Mouse (Mus musculus): ENCODE data around the gene Rad51b.

Gene Rad51b

GRCm38 (mm10) chr12:79751781-79752180, 454.7 kb downstream of the Rad51b start:
- peaks cover 28% of the 10 kb centered on the region for H3K4me1 ChIP-seq (replicated peaks; ENCODE audit: low read depth, low read length)
- H3K36me3 ChIP-seq (ENCODE audit: insufficient read depth, low read length), result no peaks in the 10 kb centered on the region
- H3K27me3 ChIP-seq (ENCODE audit: insufficient read depth, low read length), result no peaks in the 10 kb centered on the region
- no peaks in the 10 kb centered on the region for H3K9me3 ChIP-seq (ENCODE audit: low read length)
- no peak overlapping the region for H3K4me3 ChIP-seq (replicated peaks; ENCODE audit: low read length)
- TF ChIP-seq CTCF (conservative IDR thresholded peaks at IDR 0.05; ENCODE audit: low read length), result no peak
- TF ChIP-seq NANOG (IDR thresholded peaks at IDR 0.05; ENCODE audit: borderline replicate concordance, low read length), result no peak
- no peak for TF ChIP-seq POU5F1 (IDR thresholded peaks at IDR 0.05; ENCODE audit: borderline replicate concordance, low read length)

- no peak for TF ChIP-seq CTCF (conservative IDR thresholded peaks at IDR 0.05; ENCODE audit: low read length)
- TF ChIP-seq NANOG (IDR thresholded peaks at IDR 0.05; ENCODE audit: borderline replicate concordance, low read length), result no peak
- no peak for TF ChIP-seq POU5F1 (IDR thresholded peaks at IDR 0.05; ENCODE audit: borderline replicate concordance, low read length)
- Histone ChIP-seq H3K9me3 (ENCODE audit: low read length) (no peaks in the 10 kb centered on the region), H3K27me3 (ENCODE audit: insufficient read depth, low read length) (no peaks in the 10 kb centered on the region), H3K4me1 (replicated peaks; ENCODE audit: low read depth, low read length) (peaks cover 28% of the 10 kb centered on the region), H3K36me3 (ENCODE audit: insufficient read depth, low read length) (no peaks in the 10 kb centered on the region), H3K4me3 (replicated peaks; ENCODE audit: low read length) (no peak overlapping the region)
Observed at GRCm38 (mm10) chr12:79752189-79752588, 455.1 kb downstream of the Rad51b start.

- Histone ChIP-seq H3K4me1 (replicated peaks; ENCODE audit: low read depth, low read length) (peaks cover 20% of the 10 kb centered on the region), H3K4me3 (replicated peaks; ENCODE audit: low read length) (no peak overlapping the region), H3K36me3 (ENCODE audit: insufficient read depth, low read length) (no peaks in the 10 kb centered on the region), H3K9me3 (ENCODE audit: low read length) (no peaks in the 10 kb centered on the region), H3K27me3 (ENCODE audit: insufficient read depth, low read length) (no peaks in the 10 kb centered on the region)
- TF ChIP-seq POU5F1 (IDR thresholded peaks at IDR 0.05; ENCODE audit: borderline replicate concordance, low read length) (no peak), NANOG (IDR thresholded peaks at IDR 0.05; ENCODE audit: borderline replicate concordance, low read length) (no peak), CTCF (conservative IDR thresholded peaks at IDR 0.05; ENCODE audit: low read length) (no peak)
Observed at GRCm38 (mm10) chr12:79755617-79756016, 458.5 kb downstream of the Rad51b start.

GRCm38 (mm10) chr12:79756352-79756751, 459.3 kb downstream of the Rad51b start:
- H3K36me3 ChIP-seq (ENCODE audit: insufficient read depth, low read length), result no peaks in the 10 kb centered on the region
- H3K9me3 ChIP-seq (ENCODE audit: low read length), result no peaks in the 10 kb centered on the region
- no peaks in the 10 kb centered on the region for H3K27me3 ChIP-seq (ENCODE audit: insufficient read depth, low read length)
- no peak overlapping the region for H3K4me3 ChIP-seq (replicated peaks; ENCODE audit: low read length)
- TF ChIP-seq POU5F1 (IDR thresholded peaks at IDR 0.05; ENCODE audit: borderline replicate concordance, low read length) (no peak), NANOG (IDR thresholded peaks at IDR 0.05; ENCODE audit: borderline replicate concordance, low read length) (no peak), CTCF (conservative IDR thresholded peaks at IDR 0.05; ENCODE audit: low read length) (no peak)
- peaks cover 20% of the 10 kb centered on the region for H3K4me1 ChIP-seq (replicated peaks; ENCODE audit: low read depth, low read length)

GRCm38 (mm10) chr12:79757775-79758174, 460.7 kb downstream of the Rad51b start:
- TF ChIP-seq CTCF (conservative IDR thresholded peaks at IDR 0.05; ENCODE audit: low read length) (no peak), POU5F1 (IDR thresholded peaks at IDR 0.05; ENCODE audit: borderline replicate concordance, low read length) (no peak), NANOG (IDR thresholded peaks at IDR 0.05; ENCODE audit: borderline replicate concordance, low read length) (no peak)
- Histone ChIP-seq H3K4me1 (replicated peaks; ENCODE audit: low read depth, low read length) (peaks cover 12% of the 10 kb centered on the region), H3K4me3 (replicated peaks; ENCODE audit: low read length) (no peak overlapping the region), H3K9me3 (ENCODE audit: low read length) (no peaks in the 10 kb centered on the region), H3K36me3 (ENCODE audit: insufficient read depth, low read length) (no peaks in the 10 kb centered on the region), H3K27me3 (ENCODE audit: insufficient read depth, low read length) (no peaks in the 10 kb centered on the region)

- no peaks in the 10 kb centered on the region for H3K36me3 ChIP-seq (ENCODE audit: insufficient read depth, low read length)
- H3K4me1 ChIP-seq (replicated peaks; ENCODE audit: low read depth, low read length), result peaks cover 12% of the 10 kb centered on the region
- no peaks in the 10 kb centered on the region for H3K27me3 ChIP-seq (ENCODE audit: insufficient read depth, low read length)
- H3K9me3 ChIP-seq (ENCODE audit: low read length), result no peaks in the 10 kb centered on the region
- no peak for TF ChIP-seq NANOG (IDR thresholded peaks at IDR 0.05; ENCODE audit: borderline replicate concordance, low read length)
- no peak for TF ChIP-seq POU5F1 (IDR thresholded peaks at IDR 0.05; ENCODE audit: borderline replicate concordance, low read length)
- 0 out of 2 replicates have a peak, but pooled peaks have one; percentile 12 for TF ChIP-seq CTCF (conservative IDR thresholded peaks at IDR 0.05; ENCODE audit: low read length)
- H3K4me3 ChIP-seq (replicated peaks; ENCODE audit: low read length), result no peak overlapping the region
Observed at GRCm38 (mm10) chr12:79759180-79759902, 462.3 kb downstream of the Rad51b start.

GRCm38 (mm10) chr12:79761217-79761616, 464.1 kb downstream of the Rad51b start:
- H3K27me3 ChIP-seq (ENCODE audit: insufficient read depth, low read length), result no peaks in the 10 kb centered on the region
- H3K4me3 ChIP-seq (replicated peaks; ENCODE audit: low read length), result no peak overlapping the region
- H3K9me3 ChIP-seq (ENCODE audit: low read length), result peaks cover 2% of the 10 kb centered on the region; the same call in 1 of the 2 replicates
- no peak for TF ChIP-seq NANOG (IDR thresholded peaks at IDR 0.05; ENCODE audit: borderline replicate concordance, low read length)
- no peak for TF ChIP-seq POU5F1 (IDR thresholded peaks at IDR 0.05; ENCODE audit: borderline replicate concordance, low read length)
- no peak for TF ChIP-seq CTCF (conservative IDR thresholded peaks at IDR 0.05; ENCODE audit: low read length)
- H3K36me3 ChIP-seq (ENCODE audit: insufficient read depth, low read length), result no peaks in the 10 kb centered on the region
- peaks cover 12% of the 10 kb centered on the region for H3K4me1 ChIP-seq (replicated peaks; ENCODE audit: low read depth, low read length)

GRCm38 (mm10) chr12:79762087-79762486, 465.0 kb downstream of the Rad51b start:
- peaks cover 2% of the 10 kb centered on the region; the same call in 1 of the 2 replicates for H3K9me3 ChIP-seq (ENCODE audit: low read length)
- H3K4me3 ChIP-seq (replicated peaks; ENCODE audit: low read length), result no peak overlapping the region

More at GRCm38 (mm10) chr12:79762087-79762486, 465.0 kb downstream of the Rad51b start:
- TF ChIP-seq POU5F1 (IDR thresholded peaks at IDR 0.05; ENCODE audit: borderline replicate concordance, low read length) (no peak), NANOG (IDR thresholded peaks at IDR 0.05; ENCODE audit: borderline replicate concordance, low read length) (no peak), CTCF (conservative IDR thresholded peaks at IDR 0.05; ENCODE audit: low read length) (no peak)
- no peaks in the 10 kb centered on the region for H3K27me3 ChIP-seq (ENCODE audit: insufficient read depth, low read length)
- peaks cover 12% of the 10 kb centered on the region for H3K4me1 ChIP-seq (replicated peaks; ENCODE audit: low read depth, low read length)
- H3K36me3 ChIP-seq (ENCODE audit: insufficient read depth, low read length), result no peaks in the 10 kb centered on the region

All from E14TG2a.4 (cell line).